Mouse (Mus musculus): Measurements from ENCODE around the gene Bhlha15.

Gene Bhlha15

GRCm38 (mm10) chr5:144232531-144232930 lies 42.4 kb downstream of the Bhlha15 start:
- DNase-seq (ENCODE audit: low spot score) = no peak

GRCm38 (mm10) chr5:144234222-144234621 lies 44.1 kb downstream of the Bhlha15 start:
- no peak for DNase-seq (ENCODE audit: low spot score)

GRCm38 (mm10) chr5:144234714-144235113 lies 44.6 kb downstream of the Bhlha15 start:
- no peak for DNase-seq (ENCODE audit: low spot score)

- no peak for DNase-seq (ENCODE audit: low spot score)
Measured at GRCm38 (mm10) chr5:144238969-144239368, 48.9 kb downstream of the Bhlha15 start.

Measured in ovary, postnatal 36 days (tissue).